Mouse (Mus musculus): ENCODE data around the gene Atp5d. TPM values are rescaled to one million over a fixed set of nuclear protein-coding genes. Genes with fewer than 3 reads are reported as not detected.

Atp5d gene
- polyA plus RNA-seq, 1 experiment = 4,813 TPM

GRCm38 (mm10) chr10:80135641-80136040 is 2.8 kb upstream of the Atp5d start:
- H3K36me3 ChIP-seq (ENCODE audit: control insufficient read depth, insufficient read depth, low read length) = peaks cover 15% of the 10 kb centered on the region
- no peak overlapping the region for H3K27ac ChIP-seq (ENCODE audit: insufficient read depth, low read depth, low read length)
- whole genome bisulfite sequencing = 94% methylated on average over 1 of the region's 1 CpGs
- H3K4me3 ChIP-seq (ENCODE audit: low read depth, low read length) = no peak overlapping the region
- peaks cover 15% of the 10 kb centered on the region for H3K27me3 ChIP-seq (ENCODE audit: control insufficient read depth, insufficient read depth, low read length)
- H3K4me1 ChIP-seq (ENCODE audit: control insufficient read depth, insufficient read depth, insufficient read length, low read length) = peaks cover 23% of the 10 kb centered on the region
- no peak for TF ChIP-seq CTCF (IDR thresholded peaks at IDR 0.05; ENCODE audit: extremely low read depth, insufficient read length, insufficient replicate concordance, low read depth, low read length)
- no peak for TF ChIP-seq POLR2A (IDR thresholded peaks at IDR 0.05; ENCODE audit: low read depth, low read length)

DNA sequence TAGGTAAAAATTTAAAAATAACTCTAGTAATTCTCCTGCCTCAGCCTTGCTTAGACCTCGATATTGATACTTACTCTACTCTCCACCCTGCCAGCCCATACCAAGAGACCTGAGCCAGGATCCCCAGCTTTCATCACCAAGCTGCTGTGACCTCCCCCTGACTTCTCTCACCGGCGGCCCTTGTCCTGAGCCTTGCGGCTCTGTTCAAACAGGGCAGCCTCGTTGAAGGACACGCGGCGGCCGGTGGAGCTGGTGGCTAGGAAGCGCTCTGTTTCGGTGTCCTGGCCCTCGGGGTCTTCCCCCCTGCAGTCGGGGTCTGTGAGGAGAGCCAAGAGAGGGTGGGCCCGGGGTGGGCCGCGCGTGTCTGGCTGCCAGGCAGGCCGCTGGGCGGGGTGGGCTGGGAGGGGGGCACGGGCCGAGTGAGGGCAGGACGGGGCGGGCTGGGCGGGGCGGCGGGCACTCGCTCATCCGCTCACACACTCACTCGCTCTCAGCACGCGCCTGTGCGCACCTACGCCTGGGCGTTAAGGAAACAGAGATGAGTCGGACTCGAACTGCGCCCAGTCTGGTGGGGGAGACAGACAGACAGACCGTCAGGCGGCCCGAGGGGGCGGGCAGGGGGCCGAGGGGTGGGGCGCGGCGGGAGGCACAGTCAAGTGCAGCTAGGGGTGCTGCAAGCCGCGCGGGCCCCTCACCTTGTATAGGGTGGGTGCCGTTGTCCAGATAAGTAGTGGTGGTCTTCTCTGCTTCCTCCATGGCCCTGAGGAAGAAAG is 2.1 kb upstream of the Atp5d start:
- Histone ChIP-seq H3K27ac (ENCODE audit: insufficient read depth, low read depth, low read length) (no peak overlapping the region), H3K27me3 (ENCODE audit: control insufficient read depth, insufficient read depth, low read length) (peaks cover 15% of the 10 kb centered on the region), H3K36me3 (ENCODE audit: control insufficient read depth, insufficient read depth, low read length) (peaks cover 8% of the 10 kb centered on the region), H3K4me1 (ENCODE audit: control insufficient read depth, insufficient read depth, insufficient read length, low read length) (peaks cover 20% of the 10 kb centered on the region), H3K4me3 (ENCODE audit: low read depth, low read length) (no peak overlapping the region)
- WGBS = 43% methylated on average over 49 of the region's 49 CpGs
- no peak for TF ChIP-seq POLR2A (IDR thresholded peaks at IDR 0.05; ENCODE audit: low read depth, low read length)

- Histone ChIP-seq H3K36me3 (ENCODE audit: control insufficient read depth, insufficient read depth, low read length) (peaks cover under 1% of the 10 kb centered on the region), H3K4me1 (ENCODE audit: control insufficient read depth, insufficient read depth, insufficient read length, low read length) (peaks cover 20% of the 10 kb centered on the region), H3K4me3 (ENCODE audit: low read depth, low read length) (peak overlapping the region; percentile 20), H3K27ac (ENCODE audit: insufficient read depth, low read depth, low read length) (no peak overlapping the region), H3K27me3 (ENCODE audit: control insufficient read depth, insufficient read depth, low read length) (peaks cover 15% of the 10 kb centered on the region)
- WGBS = 6% methylated on average over 29 of the region's 29 CpGs
- TF ChIP-seq CTCF (IDR thresholded peaks at IDR 0.05; ENCODE audit: extremely low read depth, insufficient read length, insufficient replicate concordance, low read depth, low read length) (no peak), POLR2A (IDR thresholded peaks at IDR 0.05; ENCODE audit: low read depth, low read length) (no peak)
Observed at GRCm38 (mm10) chr10:80136952-80137625, 1.3 kb upstream of the Atp5d start.

GRCm38 (mm10) chr10:80137626-80138552 is 543 bp upstream of the Atp5d start:
- TF ChIP-seq POLR2A (IDR thresholded peaks at IDR 0.05; ENCODE audit: low read depth, low read length) (no peak), CTCF (IDR thresholded peaks at IDR 0.05; ENCODE audit: extremely low read depth, insufficient read length, insufficient replicate concordance, low read depth, low read length) (no peak)
- H3K27ac ChIP-seq (ENCODE audit: insufficient read depth, low read depth, low read length) = no peak overlapping the region
- 6% methylated on average over 33 of the region's 33 CpGs for WGBS
- H3K4me3 ChIP-seq (ENCODE audit: low read depth, low read length) = peak overlapping the region; percentile 64
- H3K4me1 ChIP-seq (ENCODE audit: control insufficient read depth, insufficient read depth, insufficient read length, low read length) = peaks cover 20% of the 10 kb centered on the region
- H3K27me3 ChIP-seq (ENCODE audit: control insufficient read depth, insufficient read depth, low read length) = peaks cover 15% of the 10 kb centered on the region
- H3K36me3 ChIP-seq (ENCODE audit: control insufficient read depth, insufficient read depth, low read length) = no peaks in the 10 kb centered on the region

DNA sequence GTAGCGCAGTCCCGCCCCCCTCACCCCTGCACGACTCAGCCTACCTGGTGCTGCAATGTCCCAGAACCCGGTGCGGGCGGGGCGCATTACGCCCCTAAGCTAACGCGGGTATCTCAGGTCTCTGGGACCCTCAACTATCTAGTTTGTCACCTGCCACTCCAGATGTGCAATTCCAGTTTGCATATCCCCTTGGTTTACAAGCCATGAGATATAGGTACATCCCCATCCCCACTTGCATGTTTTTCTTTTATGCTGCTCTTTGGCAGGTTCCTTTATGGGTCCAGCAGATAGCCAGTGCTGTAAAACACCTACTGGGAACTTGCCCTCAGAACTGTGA is 975 bp downstream of the Atp5d start:
- no peak overlapping the region for H3K27ac ChIP-seq (ENCODE audit: insufficient read depth, low read depth, low read length)
- peaks cover 15% of the 10 kb centered on the region for H3K27me3 ChIP-seq (ENCODE audit: control insufficient read depth, insufficient read depth, low read length)
- WGBS = under 1% methylated on average over 10 of the region's 10 CpGs
- H3K4me1 ChIP-seq (ENCODE audit: control insufficient read depth, insufficient read depth, insufficient read length, low read length) = peaks cover 25% of the 10 kb centered on the region
- peak overlapping the region; percentile 64 for H3K4me3 ChIP-seq (ENCODE audit: low read depth, low read length)
- H3K36me3 ChIP-seq (ENCODE audit: control insufficient read depth, insufficient read depth, low read length) = peaks cover 12% of the 10 kb centered on the region
- TF ChIP-seq CTCF (IDR thresholded peaks at IDR 0.05; ENCODE audit: extremely low read depth, insufficient read length, insufficient replicate concordance, low read depth, low read length) = no peak
- TF ChIP-seq POLR2A (IDR thresholded peaks at IDR 0.05; ENCODE audit: low read depth, low read length) = no peak

DNA sequence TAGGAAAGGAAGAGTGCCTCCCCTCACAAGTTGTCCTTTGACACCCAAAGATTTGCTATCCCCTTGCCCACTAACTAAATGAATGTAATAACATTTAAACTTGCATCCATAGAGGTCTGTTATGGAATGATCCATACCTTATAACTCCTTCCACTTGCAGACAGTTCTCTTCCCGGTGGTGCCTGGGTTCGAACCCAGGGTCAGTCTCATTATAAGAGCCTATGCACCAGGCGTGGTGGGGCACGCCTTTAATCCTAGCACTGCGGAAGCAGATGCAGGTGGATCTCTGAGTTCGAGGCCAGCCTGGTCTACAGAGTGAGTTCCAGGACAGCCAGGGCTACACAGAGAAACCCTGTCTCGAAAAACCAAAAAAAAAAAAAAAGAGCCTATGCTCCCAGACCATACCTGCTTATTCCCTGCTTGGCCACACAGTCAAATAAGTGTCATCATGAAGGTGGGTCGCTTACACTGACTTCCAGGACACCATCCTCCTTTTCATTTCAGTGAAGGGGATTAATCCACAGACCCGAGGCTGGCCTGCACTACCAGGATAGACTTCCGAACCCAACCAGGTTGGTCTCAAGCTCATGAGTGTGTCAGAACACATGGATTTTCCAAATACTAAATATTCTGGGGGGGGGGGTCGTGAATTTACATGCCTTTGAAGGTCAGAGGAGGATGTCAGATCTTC is 1.7 kb downstream of the Atp5d start:
- Histone ChIP-seq H3K27me3 (ENCODE audit: control insufficient read depth, insufficient read depth, low read length) (peaks cover 15% of the 10 kb centered on the region), H3K4me1 (ENCODE audit: control insufficient read depth, insufficient read depth, insufficient read length, low read length) (peaks cover 30% of the 10 kb centered on the region), H3K36me3 (ENCODE audit: control insufficient read depth, insufficient read depth, low read length) (peaks cover 18% of the 10 kb centered on the region), H3K4me3 (ENCODE audit: low read depth, low read length) (no peak overlapping the region), H3K27ac (ENCODE audit: insufficient read depth, low read depth, low read length) (no peak overlapping the region)
- 74% methylated on average over 11 of the region's 11 CpGs for WGBS
- TF ChIP-seq POLR2A (IDR thresholded peaks at IDR 0.05; ENCODE audit: low read depth, low read length) (no peak), CTCF (IDR thresholded peaks at IDR 0.05; ENCODE audit: extremely low read depth, insufficient read length, insufficient replicate concordance, low read depth, low read length) (no peak)
